20 mouse cellular contexts compared by ENCODE assay signal in the genomic region with DNA sequence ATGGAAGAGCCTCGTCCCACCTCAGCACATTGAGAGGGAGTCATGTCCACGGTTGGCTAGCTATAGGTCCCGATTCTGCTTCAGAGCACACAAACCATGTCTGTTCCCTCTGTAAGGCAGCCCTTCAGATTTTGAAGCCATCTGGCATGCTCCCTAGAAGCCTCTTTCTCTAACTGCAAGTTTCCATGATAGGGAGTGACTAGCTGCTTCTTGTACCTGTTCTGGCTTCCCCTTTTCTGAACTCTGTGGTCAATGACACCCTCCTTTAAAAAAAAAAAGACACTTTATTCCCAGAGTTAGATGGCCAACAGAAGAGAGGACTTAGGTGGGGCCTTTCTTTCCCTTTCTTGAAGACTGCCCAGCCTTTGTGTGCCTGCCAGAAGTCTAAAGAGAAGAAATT.
DNase-seq lines count a peak whose midpoint lies in the region; ATAC-seq and TF ChIP-seq lines count a peak whose summit lies in the region.
"Had no signal": no experiment of that assay in that cellular context is flagged by ENCODE, and none has a peak within 500 bp of the region (broad histone marks: within the 10 kb centered on the region; RNA-seq: fewer than 3 reads in every experiment).

No protein-coding gene starts in this region.

- TF ChIP-seq EP300 in lung, postnatal 0 days (IDR thresholded peaks at IDR 0.05): no peak

- H3K4me1 ChIP-seq in olfactory bulb, adult 2 months (ENCODE audit: control insufficient read depth, insufficient read depth, low read length): peaks cover 36% of the 10 kb centered on the region
- H3K4me1 ChIP-seq in lung, postnatal 0 days (ENCODE audit: insufficient read depth, low read depth, low read length): no peaks in the 10 kb centered on the region
- H3K4me1 ChIP-seq in hindbrain, embryonic 16.5 days (ENCODE audit: control insufficient read depth, insufficient read depth, low read depth, low read length): peaks cover 9% of the 10 kb centered on the region

- no peaks in the 10 kb centered on the region for H3K36me3 ChIP-seq in lung, postnatal 0 days (ENCODE audit: insufficient read depth, low read length)
- no peaks in the 10 kb centered on the region for H3K36me3 ChIP-seq in hindbrain, embryonic 16.5 days (ENCODE audit: control insufficient read depth, insufficient read depth, low read length)
- H3K36me3 ChIP-seq: embryonic facial prominence, embryonic 10.5 days; embryonic facial prominence, embryonic 12.5 days; forebrain, embryonic 15.5 days had no signal

- no peak overlapping the region for H3K4me2 ChIP-seq in lung, postnatal 0 days (replicated peaks; ENCODE audit: low read depth, low read length)
- H3K4me2 ChIP-seq in hindbrain, embryonic 16.5 days (ENCODE audit: low read length): no peak overlapping the region
- H3K4me2 ChIP-seq: embryonic facial prominence, embryonic 12.5 days; forebrain, embryonic 13.5 days; forebrain, embryonic 15.5 days had no signal

- H3K27ac ChIP-seq in olfactory bulb, adult 2 months (ENCODE audit: insufficient read depth, low read depth, low read length): 0 out of 2 replicates have a peak overlapping the region, but pooled peaks have one; percentile 73
- H3K27ac ChIP-seq in lung, postnatal 0 days (ENCODE audit: low read length): no peak overlapping the region
- no peak overlapping the region for H3K27ac ChIP-seq in hindbrain, embryonic 16.5 days (ENCODE audit: low read depth, low read length)
- H3K27ac ChIP-seq: embryonic facial prominence, embryonic 10.5 days; embryonic facial prominence, embryonic 12.5 days; forebrain, embryonic 13.5 days; forebrain, embryonic 15.5 days had no signal

- no peak overlapping the region for H3K9ac ChIP-seq in lung, postnatal 0 days (replicated peaks; ENCODE audit: low read depth)
- no peak overlapping the region for H3K9ac ChIP-seq in hindbrain, embryonic 16.5 days (ENCODE audit: low read depth, low read length)
- H3K9ac ChIP-seq: embryonic facial prominence, embryonic 12.5 days; forebrain, embryonic 13.5 days; forebrain, embryonic 15.5 days had no signal

- 84% methylated on average over 3 of the region's 3 CpGs for WGBS in olfactory bulb, adult 2 months
- 86% methylated on average over 3 of the region's 3 CpGs for WGBS in lung, postnatal 0 days
- WGBS in hindbrain, embryonic 16.5 days: 80% methylated on average over 3 of the region's 3 CpGs

- no peaks in the 10 kb centered on the region for H3K9me3 ChIP-seq in lung, postnatal 0 days (ENCODE audit: low read length)
- no peaks in the 10 kb centered on the region for H3K9me3 ChIP-seq in hindbrain, embryonic 16.5 days (ENCODE audit: control insufficient read depth, low read length)
- H3K9me3 ChIP-seq: embryonic facial prominence, embryonic 10.5 days; embryonic facial prominence, embryonic 12.5 days; forebrain, embryonic 13.5 days; forebrain, embryonic 15.5 days had no signal

- DNase-seq in layer of hippocampus, postnatal 14 days (ENCODE audit: low spot score in 2 of 2): no peak
- no peak for DNase-seq in lung, postnatal 0 days (ENCODE audit: low spot score)
- DNase-seq: adrenal gland, adult 2 months; adrenal gland, postnatal 10 days; adrenal gland, postnatal 25 days; cerebellum, adult 11 months; cerebellum, adult 18-20 months; cerebellum, adult 8-10 months; cerebellum, adult 9-11 months; cerebellum, postnatal 14 days; cerebellum, postnatal 36 days had no signal

- no peak for TF ChIP-seq CTCF in olfactory bulb, adult 2 months (IDR thresholded peaks at IDR 0.05; ENCODE audit: insufficient read depth, low read depth, low read length)
- no peak for TF ChIP-seq CTCF in lung, postnatal 0 days (IDR thresholded peaks at IDR 0.05)

- no peak overlapping the region for H3K4me3 ChIP-seq in olfactory bulb, adult 2 months (ENCODE audit: insufficient read depth, low read depth, low read length)
- H3K4me3 ChIP-seq in lung, postnatal 0 days (ENCODE audit: low read depth, low read length): no peak overlapping the region
- no peak overlapping the region for H3K4me3 ChIP-seq in hindbrain, embryonic 16.5 days (ENCODE audit: low read length)
- H3K4me3 ChIP-seq: embryonic facial prominence, embryonic 10.5 days; embryonic facial prominence, embryonic 12.5 days; forebrain, embryonic 13.5 days; forebrain, embryonic 15.5 days had no signal

- no peak for TF ChIP-seq POLR2A in olfactory bulb, adult 2 months (IDR thresholded peaks at IDR 0.05; ENCODE audit: insufficient read depth, low read depth, low read length)

- peak; percentile 52; the same call in 1 of the 2 replicates for ATAC-seq in common myeloid progenitor, adult 5-6 weeks (replicated peaks; ENCODE audit: low read depth, poor library complexity, severe bottlenecking)
- ATAC-seq in granulocyte monocyte progenitor cell, adult 5-6 weeks (replicated peaks; ENCODE audit: poor library complexity, severe bottlenecking): peak; percentile 57
- peak; percentile 35; the same call in 1 of the 2 replicates for ATAC-seq in megakaryocyte, adult 5-6 weeks (ENCODE audit: poor library complexity, severe bottlenecking)
- ATAC-seq in lung, postnatal 0 days: no peak
- ATAC-seq in hindbrain, embryonic 16.5 days: no peak
- ATAC-seq: forebrain, embryonic 13.5 days; forebrain, embryonic 15.5 days had no signal

- H3K27me3 ChIP-seq in lung, postnatal 0 days (replicated peaks; ENCODE audit: insufficient read depth, low read length): no peaks in the 10 kb centered on the region
- H3K27me3 ChIP-seq in hindbrain, embryonic 16.5 days (replicated peaks; ENCODE audit: control insufficient read depth, insufficient read depth, low read length): no peaks in the 10 kb centered on the region
- H3K27me3 ChIP-seq: embryonic facial prominence, embryonic 12.5 days; forebrain, embryonic 13.5 days; forebrain, embryonic 15.5 days had no signal

Comparison
In these comparisons a context has a peak if more than half of its experiments do, and no peak if none do; other contexts are left out.
1. ATAC-seq: peak in common myeloid progenitor, adult 5-6 weeks (single experiment), granulocyte monocyte progenitor cell, adult 5-6 weeks (single experiment) and megakaryocyte, adult 5-6 weeks (single experiment); none in lung, postnatal 0 days (single experiment) and hindbrain, embryonic 16.5 days (single experiment).